Mouse (Mus musculus): Measurements from ENCODE around the gene Gabbr2. TPM values are rescaled to one million over a fixed set of nuclear protein-coding genes. Genes with fewer than 3 reads are reported as not detected.

The Gabbr2 gene
- polyA plus RNA-seq, 1 experiment from 2014 or later, result 0.12 TPM

DNA sequence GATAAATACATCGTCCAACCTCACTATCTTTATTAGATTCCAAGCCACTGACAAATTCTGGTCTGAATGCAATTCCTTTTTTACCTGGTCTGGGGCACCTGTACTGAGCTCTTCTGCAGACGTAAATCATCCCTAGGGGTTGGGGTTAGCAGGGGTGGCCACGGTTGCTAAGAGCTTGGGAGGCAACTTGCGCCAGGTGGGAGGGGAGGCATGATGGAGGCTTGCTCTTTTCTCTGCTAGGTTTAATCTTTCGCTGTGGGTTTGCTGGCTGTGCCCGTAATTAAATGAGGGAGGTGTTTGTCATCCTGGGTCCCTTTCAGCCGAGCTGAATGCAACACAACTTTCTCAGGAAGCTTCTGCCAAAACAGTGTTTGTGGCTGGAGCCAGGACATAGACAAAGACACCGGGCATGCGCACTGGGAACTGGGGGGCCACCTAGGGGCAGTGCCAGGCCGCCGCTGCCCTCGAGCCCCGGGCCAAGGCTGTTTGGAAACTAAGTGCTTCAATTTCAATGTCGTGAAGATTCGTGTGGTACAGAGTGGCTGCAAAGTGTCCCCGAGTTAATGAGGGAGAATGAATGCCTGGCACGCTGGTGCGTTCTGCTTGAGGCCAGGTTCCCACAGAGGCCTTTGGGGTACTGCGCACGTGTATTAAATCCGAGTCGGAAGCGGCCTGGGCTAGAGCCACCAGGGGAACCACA, 136.8 kb downstream of the Gabbr2 start:
- 0 out of 2 replicates have a peak overlapping the region, but pooled peaks have one; percentile 4 for H3K4me3 ChIP-seq (replicated peaks)
- H3K27me3 ChIP-seq (replicated peaks), result no peaks in the 10 kb centered on the region
- no peak overlapping the region for H3K9ac ChIP-seq
- 62% methylated on average over 23 of the region's 23 CpGs for WGBS
- H3K4me2 ChIP-seq, result no peak overlapping the region
- no peaks in the 10 kb centered on the region for H3K36me3 ChIP-seq
- ATAC-seq (ENCODE audit: insufficient read depth, low FRiP score, low read depth), result no peak
- H3K27ac ChIP-seq, result no peak overlapping the region
- no peaks in the 10 kb centered on the region for H3K9me3 ChIP-seq
- 0 out of 2 replicates have a peak, but pooled peaks cover 5% of the 10 kb centered on the region for H3K4me1 ChIP-seq

DNA sequence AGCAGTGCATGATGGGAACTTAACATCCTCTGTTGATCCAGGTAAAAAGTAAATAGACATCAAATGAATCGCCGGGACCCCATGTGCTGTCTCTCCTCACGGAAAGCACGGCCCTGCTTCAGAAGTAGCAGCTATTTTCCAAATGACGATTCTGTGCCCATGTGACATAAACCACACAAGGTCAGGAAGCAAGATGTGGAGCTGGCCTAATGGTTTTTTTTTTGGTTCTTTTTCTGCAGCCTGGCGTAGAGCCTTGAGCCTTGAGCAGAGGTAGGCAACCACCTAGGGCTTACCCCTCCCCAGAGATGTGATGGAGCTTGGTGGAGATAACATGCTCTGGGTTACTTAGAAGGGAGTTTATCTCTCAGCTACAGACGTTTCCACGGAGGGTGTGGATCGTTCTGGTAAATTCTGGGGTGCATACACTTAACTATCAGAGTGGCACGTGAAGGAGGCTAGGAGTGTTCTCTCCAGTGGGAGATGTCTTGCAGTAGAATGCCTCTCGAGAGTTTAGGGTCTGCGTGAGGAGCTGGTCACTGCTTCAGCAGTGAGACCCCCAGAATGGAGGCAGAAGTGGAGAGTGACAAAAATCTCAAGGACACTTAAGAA, 137.7 kb downstream of the Gabbr2 start:
- Histone ChIP-seq H3K4me2 (no peak overlapping the region), H3K9ac (no peak overlapping the region), H3K4me1 (0 out of 2 replicates have a peak, but pooled peaks cover 2% of the 10 kb centered on the region), H3K27ac (no peak overlapping the region), H3K36me3 (no peaks in the 10 kb centered on the region), H3K9me3 (no peaks in the 10 kb centered on the region), H3K4me3 (replicated peaks) (no peak overlapping the region), H3K27me3 (replicated peaks) (no peaks in the 10 kb centered on the region)
- WGBS, result 61% methylated on average over 12 of the region's 12 CpGs
- peak; percentile 96 for ATAC-seq (ENCODE audit: insufficient read depth, low FRiP score, low read depth)

DNA sequence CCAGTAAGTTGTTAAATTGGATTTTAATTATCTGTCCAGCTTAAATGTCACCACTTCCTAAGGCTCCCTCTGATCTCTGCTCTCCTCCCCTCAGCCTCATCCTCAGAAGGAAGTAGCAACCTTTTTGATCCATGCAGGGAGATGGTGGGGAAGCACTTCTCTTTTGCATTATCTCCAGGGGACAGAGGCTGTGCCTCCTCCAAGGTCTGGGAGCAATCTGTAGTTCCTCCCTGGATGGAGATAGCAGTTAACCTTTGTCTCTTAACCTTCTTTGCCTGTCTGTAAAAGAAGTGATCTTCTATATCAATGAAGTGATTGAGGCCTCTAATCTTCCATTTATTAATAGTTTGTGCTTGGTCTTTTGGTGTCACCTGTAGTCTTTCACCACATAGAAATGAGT, 143.9 kb downstream of the Gabbr2 start:
- H3K9me3 ChIP-seq, result no peaks in the 10 kb centered on the region
- ATAC-seq (ENCODE audit: insufficient read depth, low FRiP score, low read depth), result no peak
- no peaks in the 10 kb centered on the region for H3K27me3 ChIP-seq (replicated peaks)

DNA sequence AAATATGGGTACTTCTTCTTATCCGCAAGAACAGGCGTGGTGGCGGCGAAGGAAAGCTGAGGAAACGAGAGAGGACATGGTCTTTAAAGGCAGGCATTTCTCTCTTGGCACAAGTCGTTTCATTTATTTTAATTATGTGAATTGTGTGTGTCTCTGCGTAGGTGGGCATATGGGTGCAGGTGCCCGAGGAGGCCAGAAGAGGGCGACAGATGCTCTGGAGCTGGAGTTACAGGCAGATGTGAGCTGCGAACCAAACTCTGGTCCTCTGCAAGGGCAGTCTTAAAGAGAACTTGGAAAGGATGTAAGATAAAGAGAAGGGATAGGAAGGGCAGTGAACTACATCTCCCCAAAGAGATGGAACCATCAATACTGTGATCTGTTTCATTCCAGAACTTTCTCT, 145.3 kb downstream of the Gabbr2 start:
- ATAC-seq (ENCODE audit: insufficient read depth, low FRiP score, low read depth), result no peak
- H3K27ac ChIP-seq, result no peak overlapping the region
- H3K4me1 ChIP-seq, result no peaks in the 10 kb centered on the region
- no peak overlapping the region for H3K4me3 ChIP-seq (replicated peaks)
- H3K36me3 ChIP-seq, result no peaks in the 10 kb centered on the region
- WGBS, result 90% methylated on average over 10 of the region's 10 CpGs
- H3K27me3 ChIP-seq (replicated peaks), result no peaks in the 10 kb centered on the region
- no peak overlapping the region for H3K4me2 ChIP-seq
- no peaks in the 10 kb centered on the region for H3K9me3 ChIP-seq
- H3K9ac ChIP-seq, result no peak overlapping the region

More for the DNA sequence above, 143.9 kb downstream of the Gabbr2 start:
- no peak overlapping the region for H3K27ac ChIP-seq
- H3K4me2 ChIP-seq, result no peak overlapping the region
- no peaks in the 10 kb centered on the region for H3K36me3 ChIP-seq
- no peak overlapping the region for H3K4me3 ChIP-seq (replicated peaks)
- H3K4me1 ChIP-seq, result no peaks in the 10 kb centered on the region
- no peak overlapping the region for H3K9ac ChIP-seq

DNA sequence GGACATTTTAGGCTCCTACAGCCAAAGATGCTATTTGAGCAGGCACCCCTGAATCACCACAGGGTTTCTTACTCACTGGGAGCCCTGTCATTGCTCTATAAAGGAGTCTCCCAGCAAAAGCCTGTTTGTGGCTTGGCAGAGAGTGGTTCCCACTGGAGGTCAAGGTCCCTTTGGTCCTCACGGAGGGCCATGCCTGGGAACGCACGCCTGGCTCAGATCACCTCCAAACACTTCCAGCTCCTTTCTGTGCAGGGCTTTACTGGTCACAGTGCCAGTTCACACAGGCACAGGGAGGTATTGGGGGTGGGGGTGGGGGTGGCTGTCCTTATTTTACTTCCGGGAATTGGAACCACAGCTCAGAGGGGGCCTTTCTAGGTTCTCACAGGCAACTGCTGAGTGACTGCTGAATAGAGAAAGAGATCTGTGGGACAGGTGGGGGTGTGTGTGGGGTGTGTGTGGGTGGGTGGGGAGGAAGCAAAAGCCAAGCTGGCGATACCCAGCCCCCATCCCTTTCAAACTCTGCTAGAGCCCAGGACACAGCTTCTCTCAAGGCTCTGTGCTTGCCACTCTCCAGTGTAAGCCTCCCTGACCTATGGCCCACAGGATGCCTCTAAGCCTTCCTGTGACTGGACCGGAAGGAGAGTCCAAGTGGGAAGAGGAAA, 146.6 kb downstream of the Gabbr2 start:
- Histone ChIP-seq H3K9ac (no peak overlapping the region), H3K4me3 (replicated peaks) (no peak overlapping the region), H3K36me3 (no peaks in the 10 kb centered on the region), H3K4me1 (no peaks in the 10 kb centered on the region), H3K27ac (no peak overlapping the region), H3K27me3 (replicated peaks) (no peaks in the 10 kb centered on the region), H3K4me2 (no peak overlapping the region), H3K9me3 (no peaks in the 10 kb centered on the region)
- 73% methylated on average over 6 of the region's 6 CpGs for WGBS
- no peak for ATAC-seq (ENCODE audit: insufficient read depth, low FRiP score, low read depth)

DNA sequence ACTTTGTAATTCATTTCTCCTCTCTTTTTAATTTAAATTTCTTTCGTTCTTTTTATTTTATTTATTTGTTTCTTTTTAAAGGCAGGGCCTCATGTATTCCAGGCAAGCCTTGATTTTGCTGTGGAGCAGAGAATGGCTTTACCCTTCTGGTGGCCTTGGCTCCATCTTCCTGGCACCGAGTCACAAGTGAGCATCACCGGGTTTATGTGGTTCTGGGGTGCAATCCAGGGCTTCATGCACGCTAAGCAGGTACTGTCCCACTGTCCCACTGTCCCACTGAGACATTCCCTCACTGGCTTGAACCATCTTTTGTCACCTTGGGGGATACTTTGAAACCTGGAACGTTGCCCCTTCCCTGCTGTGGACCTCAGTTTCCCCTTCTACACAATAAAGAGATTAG, 147.1 kb downstream of the Gabbr2 start:
- Histone ChIP-seq H3K9me3 (no peaks in the 10 kb centered on the region), H3K4me2 (no peak overlapping the region), H3K4me3 (replicated peaks) (no peak overlapping the region), H3K27ac (no peak overlapping the region), H3K4me1 (no peaks in the 10 kb centered on the region), H3K36me3 (no peaks in the 10 kb centered on the region), H3K9ac (no peak overlapping the region), H3K27me3 (replicated peaks) (no peaks in the 10 kb centered on the region)
- no peak for ATAC-seq (ENCODE audit: insufficient read depth, low FRiP score, low read depth)
- 88% methylated on average over 5 of the region's 5 CpGs for WGBS

DNA sequence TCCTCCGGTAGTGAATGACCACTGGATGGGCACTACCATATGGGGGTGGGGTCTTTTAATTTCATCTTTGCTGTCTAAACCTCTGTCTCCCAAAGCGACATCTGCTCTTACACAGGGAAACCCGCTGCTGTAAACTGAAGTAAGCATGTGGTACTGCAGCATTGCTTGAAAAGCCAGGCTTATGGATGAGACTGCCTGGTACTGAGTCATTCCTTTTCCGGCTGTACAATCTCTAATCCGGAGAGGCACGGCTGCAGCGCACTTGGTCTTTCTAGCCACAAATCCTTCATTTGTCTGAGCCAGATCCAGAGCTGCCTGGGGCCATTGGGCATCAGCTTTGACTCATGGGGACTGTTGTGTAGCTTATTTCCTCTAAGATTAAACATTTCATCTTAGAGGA, 149.1 kb downstream of the Gabbr2 start:
- H3K9ac ChIP-seq, result no peak overlapping the region
- no peak for ATAC-seq (ENCODE audit: insufficient read depth, low FRiP score, low read depth)
- no peaks in the 10 kb centered on the region for H3K27me3 ChIP-seq (replicated peaks)
- no peak overlapping the region for H3K4me2 ChIP-seq
- no peaks in the 10 kb centered on the region for H3K9me3 ChIP-seq
- no peaks in the 10 kb centered on the region for H3K4me1 ChIP-seq
- 88% methylated on average over 7 of the region's 7 CpGs for WGBS
- H3K4me3 ChIP-seq (replicated peaks), result no peak overlapping the region
- no peak overlapping the region for H3K27ac ChIP-seq
- no peaks in the 10 kb centered on the region for H3K36me3 ChIP-seq

DNA sequence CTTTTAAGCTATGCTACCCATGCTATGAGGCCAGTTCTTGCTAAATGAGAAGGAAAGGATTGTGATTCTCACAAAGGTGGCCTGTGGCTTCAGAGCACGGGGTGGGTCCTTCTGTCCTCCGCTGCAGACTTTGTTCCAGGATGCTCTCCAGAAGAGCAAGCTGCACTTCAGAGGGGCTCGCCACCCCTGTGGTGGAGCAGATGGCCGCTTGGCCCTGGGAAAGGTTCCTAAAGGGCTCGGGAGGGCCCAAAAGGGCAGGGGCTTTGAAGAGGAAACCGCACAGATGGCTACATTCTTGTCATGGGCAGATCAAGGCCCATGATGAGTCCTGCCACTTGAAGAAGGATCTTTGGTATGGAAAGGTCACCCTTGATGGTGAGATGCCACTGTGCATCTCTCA, 151.5 kb downstream of the Gabbr2 start:
- Histone ChIP-seq H3K9ac (no peak overlapping the region), H3K9me3 (no peaks in the 10 kb centered on the region), H3K27me3 (replicated peaks) (no peaks in the 10 kb centered on the region), H3K4me1 (no peaks in the 10 kb centered on the region), H3K36me3 (no peaks in the 10 kb centered on the region), H3K4me2 (no peak overlapping the region), H3K27ac (no peak overlapping the region), H3K4me3 (replicated peaks) (no peak overlapping the region)
- 65% methylated on average over 6 of the region's 6 CpGs for WGBS
- no peak for ATAC-seq (ENCODE audit: insufficient read depth, low FRiP score, low read depth)

DNA sequence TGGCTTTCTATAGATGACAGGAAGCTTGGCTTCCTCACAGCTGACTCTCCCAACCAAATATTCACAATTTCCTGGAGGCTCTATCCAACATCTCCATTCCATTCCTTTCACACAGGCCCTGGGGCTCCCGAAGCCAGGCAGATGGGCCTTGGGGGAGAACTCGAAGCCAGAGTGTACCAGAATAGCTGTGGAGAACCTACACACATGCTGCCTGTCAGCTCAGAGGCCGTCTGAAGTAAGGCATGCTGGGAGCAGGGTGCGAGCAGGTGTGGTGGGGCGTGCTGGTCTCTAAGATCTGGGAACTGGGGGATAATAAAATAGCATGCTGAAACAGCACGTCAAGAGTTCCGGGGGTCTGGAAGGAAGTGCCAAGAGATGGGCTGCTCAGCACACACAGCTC, 154.3 kb downstream of the Gabbr2 start:
- H3K9me3 ChIP-seq, result no peaks in the 10 kb centered on the region
- H3K9ac ChIP-seq, result no peak overlapping the region
- no peaks in the 10 kb centered on the region for H3K4me1 ChIP-seq
- H3K4me3 ChIP-seq (replicated peaks), result no peak overlapping the region
- no peak overlapping the region for H3K4me2 ChIP-seq
- H3K27ac ChIP-seq, result no peak overlapping the region
- ATAC-seq (ENCODE audit: insufficient read depth, low FRiP score, low read depth), result no peak
- WGBS, result 77% methylated on average over 7 of the region's 7 CpGs
- no peaks in the 10 kb centered on the region for H3K36me3 ChIP-seq
- H3K27me3 ChIP-seq (replicated peaks), result no peaks in the 10 kb centered on the region

DNA sequence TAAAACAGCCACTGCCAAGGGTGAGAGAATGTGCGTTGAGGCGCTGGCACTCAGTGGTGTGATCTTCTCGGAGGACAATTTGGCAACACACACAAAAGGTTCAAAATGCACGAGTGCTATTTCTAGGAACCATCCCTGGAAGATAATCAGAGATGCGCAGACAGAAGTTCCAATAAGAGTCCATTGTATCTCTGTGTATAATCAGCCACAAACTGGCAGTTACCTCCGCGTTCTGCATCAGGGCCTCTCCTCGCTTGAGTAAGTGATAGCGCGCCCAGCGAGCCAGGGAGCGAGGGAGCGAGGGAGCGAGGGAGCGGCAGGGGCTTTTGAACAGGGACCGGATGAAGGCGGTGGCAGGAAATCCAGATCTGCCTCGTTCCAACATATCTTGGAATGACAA, 155.6 kb downstream of the Gabbr2 start:
- Histone ChIP-seq H3K36me3 (no peaks in the 10 kb centered on the region), H3K4me2 (no peak overlapping the region), H3K4me1 (no peaks in the 10 kb centered on the region), H3K27me3 (replicated peaks) (no peaks in the 10 kb centered on the region), H3K4me3 (replicated peaks) (no peak overlapping the region), H3K27ac (no peak overlapping the region), H3K9ac (no peak overlapping the region), H3K9me3 (no peaks in the 10 kb centered on the region)
- ATAC-seq (ENCODE audit: insufficient read depth, low FRiP score, low read depth), result no peak
- WGBS, result 71% methylated on average over 18 of the region's 18 CpGs

DNA sequence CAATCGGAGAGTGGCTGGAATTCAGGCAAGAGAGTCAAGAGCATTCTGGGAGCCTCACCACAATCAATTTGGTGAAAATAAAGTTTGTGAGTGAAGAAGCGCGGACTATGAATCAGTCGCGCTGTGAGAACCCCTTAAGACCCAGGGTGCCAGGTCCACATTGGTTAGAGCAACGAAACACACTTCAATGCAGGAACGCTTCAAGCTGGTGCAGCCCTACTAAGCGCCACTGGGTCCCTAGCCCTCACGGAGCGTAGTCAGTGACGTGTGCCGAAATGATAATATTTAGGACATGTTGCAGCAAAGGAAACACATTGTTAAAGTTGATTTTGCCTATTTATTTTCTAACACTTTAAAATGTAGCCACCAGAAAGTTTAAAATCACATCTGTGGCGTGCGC, 156.6 kb downstream of the Gabbr2 start:
- Histone ChIP-seq H3K36me3 (no peaks in the 10 kb centered on the region), H3K4me2 (no peak overlapping the region), H3K27me3 (replicated peaks) (no peaks in the 10 kb centered on the region), H3K9me3 (no peaks in the 10 kb centered on the region), H3K4me3 (replicated peaks) (no peak overlapping the region), H3K9ac (no peak overlapping the region), H3K27ac (no peak overlapping the region), H3K4me1 (no peaks in the 10 kb centered on the region)
- 89% methylated on average over 14 of the region's 14 CpGs for WGBS
- no peak for ATAC-seq (ENCODE audit: insufficient read depth, low FRiP score, low read depth)

DNA sequence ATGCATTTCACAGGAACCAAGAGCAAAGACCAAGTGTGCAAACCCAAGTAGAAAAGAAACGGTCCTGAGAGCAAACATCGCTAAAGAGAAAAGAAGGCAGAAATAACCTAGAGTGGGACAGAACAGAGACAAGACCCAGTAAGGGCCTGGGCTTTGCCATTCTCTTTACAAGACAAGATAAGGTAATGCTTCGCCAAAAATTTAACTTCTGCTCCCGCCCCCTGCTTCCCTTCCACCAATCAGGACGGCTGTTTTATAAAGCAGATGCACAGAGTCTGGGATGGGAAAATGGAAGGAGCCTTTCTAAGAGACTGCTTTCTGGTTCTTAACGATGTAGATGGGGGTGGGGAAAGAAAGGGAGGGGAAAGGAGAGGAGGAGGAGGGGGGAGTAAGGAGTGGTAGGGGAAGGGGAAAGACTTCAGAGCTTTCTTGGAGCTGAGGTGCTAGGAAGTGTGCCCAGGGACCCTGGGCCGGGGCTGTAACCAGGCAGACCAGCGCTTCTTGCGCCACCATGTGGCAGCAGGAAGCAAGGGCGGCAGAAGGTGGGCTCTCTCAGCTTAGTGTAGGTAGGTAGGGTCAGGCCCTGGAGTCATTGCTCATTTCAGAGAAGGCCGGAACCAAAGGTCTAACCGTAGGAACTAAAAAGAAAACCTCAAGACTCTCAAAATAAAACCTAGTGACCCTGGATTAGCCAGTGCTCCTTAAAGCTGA, 158.7 kb downstream of the Gabbr2 start:
- 48% methylated on average over 12 of the region's 12 CpGs for WGBS
- Histone ChIP-seq H3K4me1 (no peaks in the 10 kb centered on the region), H3K4me2 (no peak overlapping the region), H3K27me3 (replicated peaks) (no peaks in the 10 kb centered on the region), H3K27ac (no peak overlapping the region), H3K9me3 (no peaks in the 10 kb centered on the region), H3K4me3 (replicated peaks) (no peak overlapping the region), H3K9ac (no peak overlapping the region), H3K36me3 (no peaks in the 10 kb centered on the region)
- no peak for ATAC-seq (ENCODE audit: insufficient read depth, low FRiP score, low read depth)
